Mouse (Mus musculus) brain, adult 2 months (tissue): ENCODE results near the gene Tcf15.

Source experiments
- DNase-seq: peaks from one replicate; pipeline ENCODE4 v3.0.0; 2011; ENCODE audit warnings: low read depth, low spot score

The Tcf15 gene

GRCm38 (mm10) chr2:152169377-152169776, 26.0 kb downstream of the Tcf15 start:
- DNase-seq: no peak

- DNase-seq: no peak
Observed at GRCm38 (mm10) chr2:152174861-152175260, 31.5 kb downstream of the Tcf15 start.

- no peak for DNase-seq
Observed at GRCm38 (mm10) chr2:152176659-152177058, 33.3 kb downstream of the Tcf15 start.

GRCm38 (mm10) chr2:152177162-152177805, 33.9 kb downstream of the Tcf15 start:
- no peak for DNase-seq

GRCm38 (mm10) chr2:152177806-152178170, 34.4 kb downstream of the Tcf15 start:
- DNase-seq: no peak

- DNase-seq: no peak
Observed at GRCm38 (mm10) chr2:152178345-152178744, 35.0 kb downstream of the Tcf15 start.

- no peak for DNase-seq
Observed at GRCm38 (mm10) chr2:152179301-152179700, 35.9 kb downstream of the Tcf15 start.

- DNase-seq: peak; percentile 43
Observed at GRCm38 (mm10) chr2:152180323-152180722, 37.0 kb downstream of the Tcf15 start.

GRCm38 (mm10) chr2:152187132-152187531, 43.8 kb downstream of the Tcf15 start:
- no peak for DNase-seq

GRCm38 (mm10) chr2:152189213-152189612, 45.9 kb downstream of the Tcf15 start:
- no peak for DNase-seq

GRCm38 (mm10) chr2:152189640-152190039, 46.3 kb downstream of the Tcf15 start:
- no peak for DNase-seq

- no peak for DNase-seq
Observed at GRCm38 (mm10) chr2:152190161-152190560, 46.8 kb downstream of the Tcf15 start.

- DNase-seq: no peak
Observed at GRCm38 (mm10) chr2:152192591-152193345, 49.4 kb downstream of the Tcf15 start.

GRCm38 (mm10) chr2:152193346-152193710, 50.0 kb downstream of the Tcf15 start:
- DNase-seq: no peak

GRCm38 (mm10) chr2:152194586-152194985, 51.2 kb downstream of the Tcf15 start:
- no peak for DNase-seq

GRCm38 (mm10) chr2:152196896-152197295, 53.5 kb downstream of the Tcf15 start:
- no peak for DNase-seq

GRCm38 (mm10) chr2:152197301-152197712, 53.9 kb downstream of the Tcf15 start:
- peak; percentile 91 for DNase-seq
